Mouse (Mus musculus) erythroblast, embryonic 14.5 days (primary cell): ENCODE data around the gene Asb17. TPM values are rescaled to one million over a fixed set of nuclear protein-coding genes. Genes with fewer than 3 reads are reported as not detected.
A peak's percentile ranks its signal among the peaks of the same experiment; 100 is the strongest.

Source experiments
- H3K27me3 ChIP-seq: 2 replicates; pipeline ENCODE4 v1.6.1; 2012; ENCODE audit warnings: inconsistent platforms; ENCODE audit not compliant: control insufficient read depth
- H3K36me3 ChIP-seq: 2 replicates; pipeline ENCODE4 v1.6.1; 2012; ENCODE audit warnings: mild to moderate bottlenecking, inconsistent platforms; ENCODE audit not compliant: control insufficient read depth
- H3K4me1 ChIP-seq: 2 replicates; pipeline ENCODE4 v1.6.1; 2012; ENCODE audit warnings: inconsistent platforms; ENCODE audit not compliant: control insufficient read depth
- H3K4me3 ChIP-seq: replicated peaks from 2 replicates; pipeline ENCODE3; 2012; ENCODE audit warnings: moderate library complexity, mild to moderate bottlenecking, inconsistent platforms
- H3K9me3 ChIP-seq: 2 replicates; pipeline ENCODE4 v1.6.1; 2012; ENCODE audit warnings: low read length, inconsistent platforms, mixed read lengths; ENCODE audit not compliant: control insufficient read depth
- GATA1 ChIP-seq: IDR thresholded peaks from 2 replicates; pipeline ENCODE4 v1.6.1; 2012; ENCODE audit warnings: low read length, inconsistent platforms, mixed read lengths
- TAL1 ChIP-seq: IDR thresholded peaks from 3 replicates; pipeline ENCODE4 v1.6.1; 2012; ENCODE audit warnings: low read length, inconsistent platforms, mixed read lengths
- polyA plus RNA-seq: library from polyadenylated mRNA; stranded (reverse); fragments of >175 nt; gene quantifications from 2 replicates; pipeline ENCODE4 v1.2.3, GENCODE M21; 2012

Asb17 gene
- polyA plus RNA-seq, 1 experiment = not detected

DNA sequence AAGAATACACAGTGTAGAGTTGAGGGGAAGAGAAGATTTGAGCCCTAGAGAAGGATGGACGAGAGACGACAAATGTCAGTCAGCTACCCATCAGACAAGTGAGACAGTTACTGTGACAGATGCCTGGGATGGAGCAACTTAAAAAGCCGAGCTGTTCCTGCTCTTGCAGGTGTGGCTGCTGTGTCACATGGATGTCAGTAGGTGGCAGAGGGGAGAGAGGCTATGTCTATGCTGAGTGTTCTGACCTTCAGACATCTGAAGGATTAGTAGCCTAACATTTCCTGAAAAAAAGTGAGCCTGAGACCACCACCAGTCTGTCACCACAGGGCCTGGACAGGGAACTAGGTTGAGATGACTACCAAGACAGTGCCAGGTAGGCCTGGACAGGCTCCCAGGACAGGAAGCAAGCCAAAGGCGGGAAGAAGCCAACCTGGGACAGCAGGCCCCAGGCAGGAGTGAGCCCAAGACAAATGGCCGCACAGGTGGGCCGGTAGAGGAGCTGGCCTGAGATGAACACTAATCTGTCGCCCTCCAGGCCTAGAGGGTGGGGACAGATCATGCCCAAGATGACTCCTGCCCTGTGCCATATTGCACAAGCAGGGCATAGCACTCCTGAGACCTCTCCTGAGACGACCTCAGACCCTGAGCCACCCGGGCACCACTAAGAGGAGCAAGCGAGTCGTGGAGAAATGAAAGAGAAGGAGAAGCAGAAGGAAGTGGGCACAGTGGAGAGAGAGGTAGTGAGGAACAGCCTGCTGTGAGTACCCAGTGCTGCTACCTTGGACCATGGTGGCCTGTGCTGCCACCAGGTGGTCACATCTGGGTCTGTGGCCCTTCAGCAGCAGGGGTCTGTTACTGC lies 12.8 kb upstream of the Asb17 start:
- no peak for TF ChIP-seq GATA1
- TF ChIP-seq TAL1 = no peak
- Histone ChIP-seq H3K4me1 (peaks cover 89% of the 10 kb centered on the region), H3K9me3 (no peaks in the 10 kb centered on the region), H3K4me3 (peak overlapping the region; percentile 30), H3K27me3 (no peaks in the 10 kb centered on the region), H3K36me3 (peaks cover 7% of the 10 kb centered on the region)

DNA sequence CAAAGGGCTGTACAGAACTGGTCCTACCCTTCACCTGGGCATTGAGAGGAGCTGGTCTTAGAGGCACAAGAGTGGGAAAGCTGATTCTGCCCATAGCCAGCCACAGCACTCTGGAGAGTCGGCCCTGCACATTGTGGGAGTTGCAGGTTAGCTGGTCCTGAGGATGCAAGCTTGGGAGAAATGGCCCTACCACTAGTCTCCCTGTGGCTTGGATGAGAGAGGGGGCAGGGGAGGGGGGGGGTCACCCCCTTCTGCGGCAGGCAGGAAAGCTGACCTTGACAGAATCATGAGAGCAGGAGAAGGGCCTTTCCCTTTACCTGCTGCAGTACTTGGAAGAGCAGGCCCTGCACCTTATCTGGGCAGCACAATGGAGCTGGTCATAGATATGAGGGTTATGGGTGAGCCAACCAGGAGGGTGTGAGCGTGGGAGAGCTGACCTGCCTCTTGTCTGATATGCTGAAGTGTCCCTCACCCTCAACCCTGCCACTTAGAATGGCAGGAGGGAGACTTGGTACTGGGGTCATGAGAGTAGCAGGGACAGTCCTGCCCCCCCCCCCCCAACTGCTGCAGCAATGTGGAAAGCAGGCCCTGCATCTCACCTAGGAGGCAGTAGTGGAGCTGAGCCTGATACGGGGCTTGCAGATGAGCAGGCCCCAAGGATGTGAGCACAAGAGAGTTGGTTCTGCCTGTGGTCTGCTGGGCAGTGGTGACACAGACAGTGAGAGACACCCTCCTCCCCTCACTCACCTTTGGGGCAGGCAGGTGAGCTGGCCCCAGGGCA lies 11.9 kb upstream of the Asb17 start:
- Histone ChIP-seq H3K36me3 (peaks cover 15% of the 10 kb centered on the region), H3K4me3 (peak overlapping the region; percentile 30), H3K27me3 (no peaks in the 10 kb centered on the region), H3K9me3 (no peaks in the 10 kb centered on the region), H3K4me1 (peaks cover 85% of the 10 kb centered on the region)
- TF ChIP-seq TAL1 = peak; percentile 62
- TF ChIP-seq GATA1 = peak; percentile 76

DNA sequence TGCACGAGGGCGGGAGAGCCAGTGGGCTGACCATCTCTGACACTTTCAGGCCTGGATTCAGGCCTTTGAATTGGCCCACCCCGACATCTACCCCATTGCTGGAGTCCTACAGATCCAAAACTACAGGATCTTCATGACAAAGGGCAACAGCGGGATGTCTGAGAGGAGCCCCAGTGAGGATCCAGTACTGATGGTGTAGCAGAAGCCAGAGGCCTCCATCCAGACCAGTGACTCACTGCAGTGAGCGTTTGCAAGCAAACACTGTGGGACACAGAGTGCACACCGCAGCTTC lies 11.4 kb upstream of the Asb17 start:
- Histone ChIP-seq H3K27me3 (no peaks in the 10 kb centered on the region), H3K4me1 (peaks cover 83% of the 10 kb centered on the region), H3K9me3 (no peaks in the 10 kb centered on the region), H3K36me3 (peaks cover 18% of the 10 kb centered on the region), H3K4me3 (peak overlapping the region; percentile 6)
- TF ChIP-seq TAL1 (no peak), GATA1 (no peak)

DNA sequence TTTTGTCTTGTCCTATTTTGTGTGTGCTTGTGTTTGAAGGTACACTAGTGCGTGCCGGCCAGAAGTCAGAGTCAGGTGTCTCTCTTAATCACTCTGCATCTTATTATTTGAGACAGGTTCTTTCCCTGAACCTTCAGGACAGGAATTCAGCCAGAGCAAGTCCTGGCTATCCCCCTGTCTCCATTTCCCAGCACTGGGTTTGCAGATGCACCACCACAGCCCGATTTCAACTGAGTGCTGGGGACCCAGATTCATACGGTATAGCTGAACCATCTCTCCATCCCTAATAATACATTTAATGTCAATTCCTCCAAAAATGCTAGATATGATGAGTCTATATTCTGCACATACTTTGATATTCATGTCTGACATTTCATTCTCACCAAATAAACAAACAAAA lies 9.9 kb upstream of the Asb17 start:
- Histone ChIP-seq H3K27me3 (no peaks in the 10 kb centered on the region), H3K9me3 (peaks cover 8% of the 10 kb centered on the region; the same call in 1 of the 2 replicates), H3K4me3 (no peak overlapping the region), H3K4me1 (peaks cover 82% of the 10 kb centered on the region), H3K36me3 (peaks cover 28% of the 10 kb centered on the region)
- no peak for TF ChIP-seq TAL1
- no peak for TF ChIP-seq GATA1

DNA sequence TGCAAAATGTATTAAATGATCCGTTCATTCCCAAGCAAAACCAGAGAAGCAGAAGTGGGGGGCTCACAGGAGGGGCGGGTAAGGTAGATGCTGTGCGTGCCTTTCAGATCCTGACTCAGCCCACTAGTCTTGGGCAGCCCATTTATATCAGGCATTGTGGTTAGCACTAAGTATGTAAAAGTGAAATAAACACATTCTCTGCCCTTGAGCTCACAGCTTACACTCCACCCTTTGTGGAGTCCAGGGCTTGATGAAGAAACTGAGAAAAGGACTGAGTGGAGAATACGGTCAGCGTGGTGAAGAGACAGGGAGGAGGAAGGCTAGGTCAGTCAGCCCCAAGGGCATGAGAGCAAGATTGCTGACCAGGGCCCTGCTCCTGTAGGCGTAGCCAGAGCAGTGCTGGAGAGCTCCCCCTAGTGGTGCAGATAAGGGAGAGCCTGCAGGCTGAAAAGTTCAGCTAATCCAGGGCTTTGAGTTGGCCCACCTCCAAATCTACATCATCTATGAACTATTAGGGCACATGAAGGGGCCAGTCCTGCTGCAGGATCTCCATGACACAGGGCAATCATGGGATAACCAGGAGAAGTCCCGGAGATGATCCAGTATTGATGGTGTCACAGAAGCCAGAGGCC lies 8.4 kb upstream of the Asb17 start:
- Histone ChIP-seq H3K27me3 (no peaks in the 10 kb centered on the region), H3K4me3 (no peak overlapping the region), H3K9me3 (peaks cover 8% of the 10 kb centered on the region; the same call in 1 of the 2 replicates), H3K4me1 (peaks cover 67% of the 10 kb centered on the region), H3K36me3 (peaks cover 33% of the 10 kb centered on the region)
- TF ChIP-seq GATA1 = no peak
- no peak for TF ChIP-seq TAL1

DNA sequence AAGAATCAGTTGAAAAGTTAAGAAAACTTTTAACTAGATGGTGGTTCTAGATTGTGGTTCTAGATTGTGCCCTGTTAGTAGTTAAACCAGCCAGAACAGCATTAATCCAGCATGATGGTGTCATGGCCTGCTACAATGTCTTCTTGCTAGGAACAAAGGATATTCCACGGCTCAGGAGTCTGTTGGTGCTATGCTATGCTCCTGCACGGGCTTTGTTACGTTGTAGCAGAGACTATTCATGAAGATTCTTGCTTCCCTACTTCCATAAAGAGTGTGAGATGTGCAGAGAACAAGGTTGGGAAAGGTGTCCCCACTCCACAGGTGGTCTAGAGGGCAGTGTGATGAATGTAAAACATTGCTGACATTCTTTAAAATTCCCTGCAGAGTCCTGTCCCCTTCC lies 7.7 kb upstream of the Asb17 start:
- Histone ChIP-seq H3K9me3 (peaks cover 8% of the 10 kb centered on the region; the same call in 1 of the 2 replicates), H3K27me3 (no peaks in the 10 kb centered on the region), H3K4me3 (no peak overlapping the region), H3K36me3 (peaks cover 33% of the 10 kb centered on the region), H3K4me1 (peaks cover 62% of the 10 kb centered on the region)
- TF ChIP-seq TAL1 (no peak), GATA1 (no peak)

DNA sequence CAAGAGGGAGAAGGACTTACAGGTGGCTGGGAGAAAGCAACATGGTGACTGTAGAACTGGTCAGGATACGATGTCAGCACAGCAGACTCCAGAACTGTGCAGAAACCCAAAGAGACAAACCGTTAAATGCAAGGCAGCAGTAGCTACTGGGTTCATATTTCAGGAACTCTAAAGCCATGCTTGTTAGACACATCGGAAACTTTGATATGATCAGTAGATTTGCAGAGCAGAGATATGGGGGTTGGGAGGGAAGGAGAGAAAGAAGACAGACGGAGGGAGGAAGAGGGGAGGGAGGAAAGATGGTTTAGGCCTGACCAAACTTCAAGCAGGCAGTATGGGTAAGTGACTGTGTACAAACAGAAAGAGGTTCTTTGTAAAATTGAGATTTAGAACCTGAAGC lies 6.4 kb upstream of the Asb17 start:
- Histone ChIP-seq H3K9me3 (peaks cover 8% of the 10 kb centered on the region; the same call in 1 of the 2 replicates), H3K36me3 (peaks cover 31% of the 10 kb centered on the region), H3K4me1 (peaks cover 54% of the 10 kb centered on the region), H3K27me3 (no peaks in the 10 kb centered on the region), H3K4me3 (no peak overlapping the region)
- no peak for TF ChIP-seq GATA1
- no peak for TF ChIP-seq TAL1

DNA sequence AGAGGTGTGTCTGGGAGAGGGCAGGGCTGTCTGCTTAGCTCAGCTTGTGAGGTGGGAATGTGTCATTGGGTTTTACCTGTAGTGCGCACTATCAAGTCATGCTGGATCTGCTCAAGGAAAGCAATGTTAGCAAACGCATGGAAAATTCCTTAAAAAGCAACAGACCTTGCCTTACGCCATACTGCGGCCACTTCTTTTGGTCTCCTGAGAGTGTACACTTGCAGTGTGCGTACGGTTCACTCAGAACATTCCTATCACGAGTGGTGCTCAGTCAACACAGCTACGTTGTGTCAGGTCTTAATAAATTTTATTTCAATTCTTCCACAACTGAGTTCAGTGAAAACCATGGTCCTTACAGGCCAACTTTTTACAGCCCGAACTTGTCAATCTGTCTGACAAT lies 748 bp downstream of the Asb17 start:
- Histone ChIP-seq H3K36me3 (peaks cover 48% of the 10 kb centered on the region), H3K9me3 (no peaks in the 10 kb centered on the region)

DNA sequence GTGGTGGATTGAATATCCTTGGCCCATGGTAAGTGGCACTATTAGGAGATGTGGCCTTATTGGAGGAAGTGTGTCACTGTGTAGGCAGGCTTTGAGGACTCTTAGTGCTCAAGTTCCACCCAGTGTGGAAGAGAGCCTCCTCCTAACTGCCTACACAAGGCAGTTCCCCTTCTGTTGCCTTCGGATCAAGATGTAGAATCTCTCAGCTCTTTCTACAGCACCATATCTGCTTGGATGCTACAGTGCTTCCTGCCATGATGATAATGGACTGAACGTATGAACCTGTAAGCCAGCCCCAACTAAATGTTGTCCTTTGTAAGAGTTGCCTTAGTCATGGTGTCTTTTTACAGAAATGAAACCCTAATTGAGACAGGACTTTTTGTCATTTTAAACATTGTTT lies 1.5 kb downstream of the Asb17 start:
- TF ChIP-seq TAL1 = no peak
- TF ChIP-seq GATA1 = no peak
- Histone ChIP-seq H3K4me1 (peaks cover 73% of the 10 kb centered on the region), H3K9me3 (no peaks in the 10 kb centered on the region), H3K4me3 (no peak overlapping the region), H3K27me3 (no peaks in the 10 kb centered on the region), H3K36me3 (peaks cover 51% of the 10 kb centered on the region)

More for the DNA sequence above, 748 bp downstream of the Asb17 start:
- peaks cover 65% of the 10 kb centered on the region for H3K4me1 ChIP-seq
- H3K4me3 ChIP-seq = no peak overlapping the region
- no peak for TF ChIP-seq GATA1
- no peak for TF ChIP-seq TAL1
- no peaks in the 10 kb centered on the region for H3K27me3 ChIP-seq
